Mouse (Mus musculus) midbrain, embryonic 16.5 days (tissue): ENCODE data around the gene Depp1. TPM values are rescaled to one million over a fixed set of nuclear protein-coding genes. Genes with fewer than 3 reads are reported as not detected.

Experiments
- ATAC-seq: fragments of 200-750 bp; cut with Nextera tagmentation; 2 replicates; pipeline ENCODE4 v1.8.0; 2017; ENCODE audit warnings: moderate TSS enrichment
- H3K27ac ChIP-seq: fragments of 300-500 bp; sonication (generic); 2 replicates; pipeline ENCODE4 v1.5.1; 2014; ENCODE audit warnings: mild to moderate bottlenecking, low read length, mixed read lengths
- H3K27me3 ChIP-seq: fragments of 300-500 bp; sonication (generic); 2 replicates; pipeline ENCODE4 v1.6.1; 2014; ENCODE audit warnings: low read depth, low read length, mixed read lengths; ENCODE audit not compliant: control insufficient read depth, insufficient read depth
- H3K36me3 ChIP-seq: fragments of 300-500 bp; sonication (generic); 2 replicates; pipeline ENCODE4 v1.6.1; 2014; ENCODE audit warnings: mild to moderate bottlenecking, low read length, moderate library complexity, mixed read lengths; ENCODE audit not compliant: control insufficient read depth, insufficient read depth
- H3K4me1 ChIP-seq: fragments of 300-500 bp; sonication (generic); 2 replicates; pipeline ENCODE4 v1.6.1; 2014; ENCODE audit warnings: mild to moderate bottlenecking, low read length, mixed read lengths; ENCODE audit not compliant: control insufficient read depth, insufficient read depth
- H3K4me2 ChIP-seq: fragments of 300-500 bp; sonication (generic); 2 replicates; pipeline ENCODE4 v1.6.1; 2014; ENCODE audit warnings: mild to moderate bottlenecking, low read length, mixed read lengths
- H3K4me3 ChIP-seq: fragments of 300-500 bp; sonication (generic); 2 replicates; pipeline ENCODE4 v1.5.1; 2014; ENCODE audit warnings: low read depth, mild to moderate bottlenecking, low read length, moderate library complexity, mixed read lengths
- H3K9ac ChIP-seq: fragments of 300-500 bp; sonication (generic); 2 replicates; pipeline ENCODE4 v1.6.1; 2014; ENCODE audit warnings: low read depth, low read length, mixed read lengths
- H3K9me3 ChIP-seq: fragments of 300-500 bp; sonication (generic); replicated peaks from 2 replicates; pipeline ENCODE4 v1.6.1; 2014; ENCODE audit warnings: mild to moderate bottlenecking, low read length, mixed read lengths; ENCODE audit not compliant: control insufficient read depth, poor library complexity, severe bottlenecking
- WGBS: fragments of 180-500 bp; shearing (Covaris S2); extraction: QIAGEN DNeasy Blood & Tissue Kit; methylation state at CpG from one replicate; pipeline ENCODE4 v1.1.7; 2014; 5-methylcytosine and 5-hydroxymethylcytosine counted together
- polyA plus RNA-seq: library from polyadenylated mRNA; unstranded; fragments of >200 nt; fragmentation: Nextera tagmentation; extraction: Ambion mirVana; gene quantifications from 2 replicates; pipeline ENCODE4 v1.2.1, GENCODE M21; 2015

Gene Depp1
- polyA plus RNA-seq, 1 experiment from 2014 or later: 10.8 TPM

- Histone ChIP-seq H3K27ac (no peak overlapping the region), H3K4me1 (no peaks in the 10 kb centered on the region), H3K9ac (no peak overlapping the region), H3K4me2 (no peak overlapping the region), H3K9me3 (no peaks in the 10 kb centered on the region), H3K36me3 (no peaks in the 10 kb centered on the region), H3K27me3 (no peaks in the 10 kb centered on the region), H3K4me3 (no peak overlapping the region)
- ATAC-seq: no peak
- 75% methylated on average over 6 of the region's 6 CpGs for WGBS
Measured at GRCm38 (mm10) chr6:116664031-116664430, 13.6 kb downstream of the Depp1 start.

GRCm38 (mm10) chr6:116664830-116665229, 14.4 kb downstream of the Depp1 start:
- Histone ChIP-seq H3K27me3 (no peaks in the 10 kb centered on the region), H3K9me3 (no peaks in the 10 kb centered on the region), H3K4me1 (no peaks in the 10 kb centered on the region), H3K36me3 (no peaks in the 10 kb centered on the region), H3K4me2 (no peak overlapping the region), H3K9ac (no peak overlapping the region), H3K27ac (no peak overlapping the region), H3K4me3 (no peak overlapping the region)
- 69% methylated on average over 3 of the region's 3 CpGs for WGBS
- no peak for ATAC-seq

- Histone ChIP-seq H3K27ac (no peak overlapping the region), H3K4me2 (no peak overlapping the region), H3K9me3 (no peaks in the 10 kb centered on the region), H3K36me3 (no peaks in the 10 kb centered on the region), H3K27me3 (no peaks in the 10 kb centered on the region), H3K9ac (no peak overlapping the region), H3K4me1 (0 out of 2 replicates have a peak, but pooled peaks cover 4% of the 10 kb centered on the region), H3K4me3 (no peak overlapping the region)
- 74% methylated on average over 12 of the region's 12 CpGs for WGBS
- no peak for ATAC-seq
Measured at GRCm38 (mm10) chr6:116666085-116666750, 15.8 kb downstream of the Depp1 start.

GRCm38 (mm10) chr6:116666892-116667291, 16.5 kb downstream of the Depp1 start:
- Histone ChIP-seq H3K27ac (no peak overlapping the region), H3K27me3 (0 out of 2 replicates have a peak, but pooled peaks cover 3% of the 10 kb centered on the region), H3K36me3 (no peaks in the 10 kb centered on the region), H3K9ac (no peak overlapping the region), H3K4me1 (peaks cover 7% of the 10 kb centered on the region; the same call in 1 of the 2 replicates), H3K4me3 (no peak overlapping the region), H3K9me3 (no peaks in the 10 kb centered on the region), H3K4me2 (no peak overlapping the region)
- 19% methylated on average over 3 of the region's 3 CpGs for WGBS
- no peak for ATAC-seq

GRCm38 (mm10) chr6:116667382-116667781, 17.0 kb downstream of the Depp1 start:
- WGBS: 46% methylated on average over 3 of the region's 3 CpGs

GRCm38 (mm10) chr6:116668682-116669470, 18.5 kb downstream of the Depp1 start:
- no peak overlapping the region for H3K9ac ChIP-seq
- no peaks in the 10 kb centered on the region for H3K9me3 ChIP-seq
- 0 out of 2 replicates have a peak, but pooled peaks cover 3% of the 10 kb centered on the region for H3K27me3 ChIP-seq
- 48% methylated on average over 11 of the region's 11 CpGs for WGBS
- no peak for ATAC-seq
- no peak overlapping the region for H3K4me2 ChIP-seq
- peaks cover 14% of the 10 kb centered on the region for H3K4me1 ChIP-seq
- no peak overlapping the region for H3K27ac ChIP-seq
- no peaks in the 10 kb centered on the region for H3K36me3 ChIP-seq
- H3K4me3 ChIP-seq: no peak overlapping the region

More at GRCm38 (mm10) chr6:116667382-116667781, 17.0 kb downstream of the Depp1 start:
- no peak for ATAC-seq
- H3K9ac ChIP-seq: no peak overlapping the region
- no peaks in the 10 kb centered on the region for H3K9me3 ChIP-seq
- no peak overlapping the region for H3K4me3 ChIP-seq
- H3K27me3 ChIP-seq: 0 out of 2 replicates have a peak, but pooled peaks cover 3% of the 10 kb centered on the region
- no peak overlapping the region for H3K27ac ChIP-seq
- H3K36me3 ChIP-seq: no peaks in the 10 kb centered on the region
- no peak overlapping the region for H3K4me2 ChIP-seq
- peaks cover 7% of the 10 kb centered on the region; the same call in 1 of the 2 replicates for H3K4me1 ChIP-seq

- Histone ChIP-seq H3K4me3 (no peak overlapping the region), H3K4me1 (peaks cover 14% of the 10 kb centered on the region), H3K4me2 (no peak overlapping the region), H3K27me3 (0 out of 2 replicates have a peak, but pooled peaks cover 3% of the 10 kb centered on the region), H3K9ac (0 out of 2 replicates have a peak overlapping the region, but pooled peaks have one; percentile 31), H3K36me3 (no peaks in the 10 kb centered on the region), H3K9me3 (no peaks in the 10 kb centered on the region), H3K27ac (no peak overlapping the region; the same call in 1 of the 2 replicates)
- 16% methylated on average over 6 of the region's 6 CpGs for whole genome bisulfite sequencing
- no peak for ATAC-seq
Measured at GRCm38 (mm10) chr6:116670144-116670543, 19.7 kb downstream of the Depp1 start.

GRCm38 (mm10) chr6:116671031-116671430, 20.6 kb downstream of the Depp1 start:
- Histone ChIP-seq H3K4me3 (no peak overlapping the region), H3K4me1 (peaks cover 14% of the 10 kb centered on the region), H3K27ac (no peak overlapping the region)

GRCm38 (mm10) chr6:116671768-116672167, 21.4 kb downstream of the Depp1 start:
- Histone ChIP-seq H3K36me3 (no peaks in the 10 kb centered on the region), H3K9me3 (no peaks in the 10 kb centered on the region), H3K27me3 (0 out of 2 replicates have a peak, but pooled peaks cover 3% of the 10 kb centered on the region), H3K9ac (no peak overlapping the region), H3K27ac (no peak overlapping the region), H3K4me2 (no peak overlapping the region; the same call in 1 of the 2 replicates), H3K4me1 (peaks cover 14% of the 10 kb centered on the region), H3K4me3 (no peak overlapping the region)
- WGBS: 67% methylated on average over 4 of the region's 4 CpGs
- ATAC-seq: no peak

More at GRCm38 (mm10) chr6:116671031-116671430, 20.6 kb downstream of the Depp1 start:
- Histone ChIP-seq H3K27me3 (0 out of 2 replicates have a peak, but pooled peaks cover 3% of the 10 kb centered on the region), H3K36me3 (no peaks in the 10 kb centered on the region), H3K4me2 (0 out of 2 replicates have a peak overlapping the region, but pooled peaks have one; percentile 19), H3K9ac (no peak overlapping the region), H3K9me3 (no peaks in the 10 kb centered on the region)
- no peak for ATAC-seq
- 11% methylated on average over 5 of the region's 5 CpGs for WGBS
